Mouse (Mus musculus) stomach, postnatal 0 days (tissue): ENCODE measurements around the gene Galnt14.
A peak's percentile ranks its signal among the peaks of the same experiment; 100 is the strongest.

Source experiments
- CTCF ChIP-seq: IDR thresholded peaks from 2 replicates; pipeline ENCODE4 v1.5.1; 2016; ENCODE audit warnings: antibody characterized with exemption, low read depth, mild to moderate bottlenecking, moderate library complexity
- EP300 ChIP-seq: optimal IDR thresholded peaks from 2 replicates; pipeline ENCODE3; 2016; ENCODE audit warnings: antibody characterized with exemption

DNA sequence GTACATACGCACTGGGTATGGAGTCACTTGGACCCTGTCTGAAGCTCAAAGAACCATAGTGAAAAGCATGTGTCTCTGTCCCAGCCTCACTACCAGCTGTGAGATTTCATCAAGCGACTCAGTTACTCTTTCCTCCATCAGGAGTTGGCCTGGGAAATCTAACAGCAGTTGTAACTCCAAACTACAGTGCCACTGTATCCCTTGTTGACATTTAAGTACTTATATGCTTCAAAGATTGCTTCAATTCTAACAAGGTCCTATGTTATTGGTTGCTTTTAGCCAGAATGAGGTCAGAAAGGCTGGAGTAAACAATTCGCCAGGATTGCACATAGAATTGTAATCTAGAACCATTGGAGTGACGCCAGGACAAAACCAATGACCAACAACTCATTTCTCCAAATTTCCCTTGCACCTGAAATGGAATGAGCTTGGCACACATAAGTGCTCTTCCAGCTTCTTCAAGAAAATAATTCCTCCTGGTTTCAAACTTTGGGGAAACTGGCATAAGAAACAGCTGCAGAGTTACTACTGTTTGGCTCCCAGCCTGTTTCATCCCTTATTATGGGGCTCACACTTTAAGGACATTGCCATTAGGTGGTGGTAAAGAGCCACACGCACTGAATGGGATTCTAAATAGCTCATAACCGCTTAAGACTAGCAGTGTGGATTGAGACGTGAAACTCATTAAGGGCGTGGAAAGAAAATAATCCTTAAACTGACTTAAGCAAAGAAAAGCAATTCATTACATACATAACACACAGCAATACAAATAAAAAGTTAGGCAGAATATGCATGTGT lies 13.8 kb upstream of the Galnt14 start:
- TF ChIP-seq EP300 (no peak), CTCF (peak; percentile 73)
